Mouse (Mus musculus): ENCODE data around the gene Rras2. TPM values are rescaled to one million over a fixed set of nuclear protein-coding genes. Genes with fewer than 3 reads are reported as not detected.

Rras2 gene
- polyA plus RNA-seq (2014; fragmentation: Illumina TruSeq; extraction: RNeasy Lipid Tissue Mini Kit (QIAGEN cat#74804); ENCODE audit: low read depth, low replicate concordance) = 27.3 TPM

DNA sequence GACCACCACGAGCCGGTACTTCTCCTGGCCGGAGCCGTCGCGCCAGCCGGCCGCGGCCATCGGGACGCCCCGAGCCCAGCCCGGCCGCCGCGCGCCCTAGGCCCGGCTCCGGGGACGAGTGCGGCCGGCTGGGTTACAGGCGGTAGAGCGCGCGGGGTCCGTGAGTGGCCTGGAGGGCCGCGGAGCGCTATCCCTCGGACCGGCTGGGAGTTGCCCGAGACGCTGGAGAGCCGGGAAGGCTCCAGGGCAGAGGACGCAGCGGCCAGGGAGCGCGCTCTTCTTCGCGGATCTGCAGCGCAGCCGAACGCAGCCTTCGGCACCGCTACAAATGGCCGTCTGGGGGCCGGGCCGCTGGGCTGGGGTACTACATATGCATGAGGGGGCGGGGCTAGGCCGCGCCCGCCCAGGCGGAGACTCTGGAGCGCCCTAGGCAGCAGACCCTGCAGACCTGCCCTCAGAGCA, at the start of gene Rras2:
TSS of gene Rras2 (minus strand) at position 338 of the 462 bp plus-strand sequence.

Other genes with a start within 250 kb of the Rras2 start
- 96.8 TPM for gene Copb1, start 136.9 kb upstream of the Rras2 start, polyA plus RNA-seq (2014; fragmentation: Illumina TruSeq; extraction: RNeasy Lipid Tissue Mini Kit (QIAGEN cat#74804); ENCODE audit: low read depth, low replicate concordance)
- gene Psma1, start 158.3 kb upstream of the Rras2 start, polyA plus RNA-seq (2014; fragmentation: Illumina TruSeq; extraction: RNeasy Lipid Tissue Mini Kit (QIAGEN cat#74804); ENCODE audit: low read depth, low replicate concordance) = 137 TPM

Data from adipose tissue, adult 10 weeks (tissue).